Mouse (Mus musculus) lung, postnatal 36 days (tissue): ENCODE results near the gene Reck.

Source experiments
- DNase-seq: peaks from one replicate; pipeline ENCODE4 v3.0.0; 2022; ENCODE audit warnings: mixed read lengths

Gene Reck

GRCm38 (mm10) chr4:43971541-43972136, 96.3 kb downstream of the Reck start:
- DNase-seq = no peak

- DNase-seq = peak; percentile 61
Measured at GRCm38 (mm10) chr4:43972137-43972591, 96.8 kb downstream of the Reck start.

GRCm38 (mm10) chr4:43973526-43973981, 98.2 kb downstream of the Reck start:
- DNase-seq = peak; percentile 88

- DNase-seq = peak; percentile 22
Measured at GRCm38 (mm10) chr4:43974914-43975616, 99.7 kb downstream of the Reck start.

GRCm38 (mm10) chr4:43976223-43976740, 101.0 kb downstream of the Reck start:
- peak; percentile 16 for DNase-seq

GRCm38 (mm10) chr4:43978521-43979443, 103.5 kb downstream of the Reck start:
- DNase-seq = peak; percentile 14

- peak; percentile 80 for DNase-seq
Measured at GRCm38 (mm10) chr4:43979746-43980145, 104.4 kb downstream of the Reck start.

- no peak for DNase-seq
Measured at GRCm38 (mm10) chr4:43980236-43980635, 104.9 kb downstream of the Reck start.

- no peak for DNase-seq
Measured at GRCm38 (mm10) chr4:43980846-43981245, 105.5 kb downstream of the Reck start.

- DNase-seq = no peak
Measured at GRCm38 (mm10) chr4:43981251-43981650, 105.9 kb downstream of the Reck start.

- peak; percentile 96 for DNase-seq
Measured at GRCm38 (mm10) chr4:43982053-43982732, 106.9 kb downstream of the Reck start.

- DNase-seq = no peak
Measured at GRCm38 (mm10) chr4:43983181-43983580, 107.9 kb downstream of the Reck start, which contains the start of gene Ccin. Gene Ccin (plus strand): TSS chr4:43983483.

GRCm38 (mm10) chr4:43983756-43984155, 108.4 kb downstream of the Reck start:
- DNase-seq = no peak

- DNase-seq = no peak
Measured at GRCm38 (mm10) chr4:43984326-43984725, 109.0 kb downstream of the Reck start.

- DNase-seq = no peak
Measured at GRCm38 (mm10) chr4:43988976-43989375, 113.6 kb downstream of the Reck start.

GRCm38 (mm10) chr4:43993072-43993471, 117.7 kb downstream of the Reck start:
- DNase-seq = no peak

- DNase-seq = no peak
Measured at GRCm38 (mm10) chr4:43994342-43994741, 119.0 kb downstream of the Reck start.
